Mouse (Mus musculus) neutrophil, adult 5-6 weeks (primary cell): ENCODE data around the gene Sdhb. TPM values are rescaled to one million over a fixed set of nuclear protein-coding genes. Genes with fewer than 3 reads are reported as not detected.

Experiments used
- total RNA-seq: library from RNA; stranded (forward); fragments of 200-1000 nt; gene quantifications from 2 replicates; pipeline ENCODE4 v1.2.3, GENCODE M21; 2017

Sdhb gene
- total RNA-seq, 1 experiment from 2014 or later = 72.5 TPM

Other genes starting within 250 kb of the Sdhb start
- gene Padi6, start 218.6 kb upstream of the Sdhb start, total RNA-seq = 0.12 TPM in 1 of 2 replicates, not detected in the other
- 148 and 162 TPM in 2 replicates for gene Padi4, start 187.0 kb upstream of the Sdhb start, total RNA-seq
- gene Padi3, start 150.6 kb upstream of the Sdhb start, total RNA-seq = not detected in 2 replicates
- gene Padi1, start 115.4 kb upstream of the Sdhb start, total RNA-seq = 0.49 and 0.81 TPM in 2 replicates
- 8.4 and 9.3 TPM in 2 replicates for gene Padi2, start 54.9 kb upstream of the Sdhb start, total RNA-seq
- gene Atp13a2, start 25.7 kb downstream of the Sdhb start, total RNA-seq = 47.8 TPM in 2 replicates
- gene Mfap2, start 49.2 kb downstream of the Sdhb start, total RNA-seq = not detected in 2 replicates
- 6.5 and 6.8 TPM in 2 replicates for gene Crocc, start 99.3 kb downstream of the Sdhb start, total RNA-seq
- 104 and 117 TPM in 2 replicates for gene Necap2, start 117.2 kb downstream of the Sdhb start, total RNA-seq
- not detected in 2 replicates for gene Spata21, start 127.1 kb downstream of the Sdhb start, total RNA-seq
- 46.0 and 46.1 TPM in 2 replicates for gene Szrd1, start 178.6 kb downstream of the Sdhb start, total RNA-seq
- gene Fbxo42, start 186.7 kb downstream of the Sdhb start, total RNA-seq = 10.8 and 10.9 TPM in 2 replicates